Mouse (Mus musculus) activated CD4-positive, CD25-positive, alpha-beta regulatory T cell, adult 4 months (primary cell): ENCODE data around the gene Id1. TPM values are rescaled to one million over a fixed set of nuclear protein-coding genes. Genes with fewer than 3 reads are reported as not detected.
A peak's percentile ranks its signal among the peaks of the same experiment; 100 is the strongest.

Experiments
- ATAC-seq: one replicate; pipeline ENCODE4 v1.8.0; 2017
- polyA plus RNA-seq, 2 experiments: library from polyadenylated mRNA; unstranded; fragments of 100-300 nt; shearing (Covaris generic); gene quantifications; one replicate each; pipeline ENCODE4 v1.2.1; 2017

The Id1 gene
- polyA plus RNA-seq, 2 experiments from 2014 or later, result 0.56 to 0.97 TPM

DNA sequence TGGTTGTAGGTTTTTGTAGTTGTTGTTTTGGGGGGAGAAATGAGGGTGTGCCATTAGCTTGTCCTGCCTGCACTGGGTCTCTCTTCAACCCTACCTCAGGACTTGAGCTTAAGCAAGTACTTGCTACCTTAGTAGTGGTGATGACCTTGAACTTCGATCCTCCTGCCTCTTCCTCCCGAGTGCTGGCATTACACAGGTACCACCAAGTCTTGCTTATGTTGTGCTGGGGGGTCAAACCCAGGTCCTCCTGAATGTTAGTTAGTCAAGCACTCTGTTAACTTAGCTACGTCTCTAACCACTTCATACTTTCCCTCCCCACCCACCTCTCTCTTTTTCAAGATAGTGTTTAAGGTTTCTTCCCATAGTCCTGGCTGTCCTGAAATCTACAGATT is 11.7 kb upstream of the Id1 start:
- no peak for ATAC-seq

DNA sequence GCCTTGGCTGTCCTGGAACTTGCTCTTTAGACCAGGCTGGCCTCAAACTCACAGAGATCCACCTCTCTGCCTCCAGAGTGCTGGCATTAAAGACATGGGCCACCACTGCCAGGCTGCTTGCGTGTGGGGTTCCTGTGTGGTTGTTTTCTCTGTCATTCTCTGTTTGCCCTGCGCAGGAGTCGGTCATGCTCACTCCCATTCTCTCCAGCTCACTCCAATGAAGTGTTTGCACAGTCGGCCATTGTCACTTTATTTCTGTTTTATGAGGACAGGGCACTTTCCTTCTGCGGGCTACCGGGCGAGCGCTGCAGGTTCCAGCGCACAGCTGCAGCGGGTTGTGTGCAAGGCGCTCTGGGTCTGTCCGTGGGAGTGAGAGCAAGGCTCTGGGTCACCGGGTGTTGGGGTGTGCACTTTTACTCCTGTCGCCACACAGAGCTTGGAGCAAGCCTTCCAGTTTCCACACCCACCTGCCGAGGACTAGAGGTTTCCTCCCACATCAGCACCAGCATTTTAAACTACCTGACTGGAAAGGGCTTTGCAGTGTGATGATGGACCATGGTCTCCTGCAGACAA is 10.8 kb upstream of the Id1 start:
- ATAC-seq, result no peak

DNA sequence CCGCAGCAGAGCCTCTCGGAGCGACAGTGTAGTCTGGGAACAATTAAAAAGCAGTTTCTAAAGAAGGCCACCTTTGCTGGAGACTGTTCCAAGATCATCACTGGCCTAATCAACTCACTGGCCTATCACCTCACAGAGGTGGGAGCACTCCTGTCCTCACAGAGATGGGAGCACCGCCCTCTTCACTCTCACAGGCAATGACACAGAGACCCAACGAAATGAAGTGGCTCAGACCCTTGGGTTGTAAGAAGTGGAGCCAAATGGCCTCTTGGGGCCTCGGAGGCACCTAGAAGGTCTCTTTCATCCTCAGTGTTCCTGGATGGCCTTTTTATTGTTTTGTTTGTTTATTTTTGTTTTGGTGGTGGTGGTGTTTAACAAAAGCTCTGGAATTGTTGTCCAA is 9.8 kb upstream of the Id1 start:
- no peak for ATAC-seq

DNA sequence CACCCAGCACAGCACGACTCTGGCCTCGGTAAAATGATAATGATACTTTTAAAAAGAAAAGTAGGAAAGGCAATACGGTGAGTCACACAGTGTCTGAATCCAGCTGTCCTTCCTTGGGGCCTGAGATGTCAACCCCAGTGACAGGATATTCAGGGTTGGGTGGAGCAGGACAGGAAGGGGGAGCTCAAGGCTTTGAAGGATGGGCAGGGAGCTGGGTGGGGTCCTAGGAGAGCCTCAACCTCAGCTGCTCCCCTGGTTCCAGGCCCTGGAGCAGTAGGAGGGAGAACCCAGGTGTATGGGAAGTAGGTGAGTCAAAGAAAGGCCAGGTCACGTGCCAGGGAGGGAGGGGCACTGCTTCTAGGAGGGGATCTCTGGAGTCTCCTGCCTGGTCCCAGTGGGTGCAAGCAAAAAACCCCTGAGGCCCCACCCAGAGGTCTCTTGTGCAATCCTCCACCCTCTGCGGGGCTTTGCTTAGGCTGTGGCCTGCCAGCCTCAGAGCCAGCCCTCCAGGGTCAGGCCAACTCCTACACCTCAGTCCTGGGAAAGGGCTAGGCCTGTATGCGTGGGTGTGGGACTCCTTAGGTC is 9.2 kb upstream of the Id1 start:
- ATAC-seq, result no peak

DNA sequence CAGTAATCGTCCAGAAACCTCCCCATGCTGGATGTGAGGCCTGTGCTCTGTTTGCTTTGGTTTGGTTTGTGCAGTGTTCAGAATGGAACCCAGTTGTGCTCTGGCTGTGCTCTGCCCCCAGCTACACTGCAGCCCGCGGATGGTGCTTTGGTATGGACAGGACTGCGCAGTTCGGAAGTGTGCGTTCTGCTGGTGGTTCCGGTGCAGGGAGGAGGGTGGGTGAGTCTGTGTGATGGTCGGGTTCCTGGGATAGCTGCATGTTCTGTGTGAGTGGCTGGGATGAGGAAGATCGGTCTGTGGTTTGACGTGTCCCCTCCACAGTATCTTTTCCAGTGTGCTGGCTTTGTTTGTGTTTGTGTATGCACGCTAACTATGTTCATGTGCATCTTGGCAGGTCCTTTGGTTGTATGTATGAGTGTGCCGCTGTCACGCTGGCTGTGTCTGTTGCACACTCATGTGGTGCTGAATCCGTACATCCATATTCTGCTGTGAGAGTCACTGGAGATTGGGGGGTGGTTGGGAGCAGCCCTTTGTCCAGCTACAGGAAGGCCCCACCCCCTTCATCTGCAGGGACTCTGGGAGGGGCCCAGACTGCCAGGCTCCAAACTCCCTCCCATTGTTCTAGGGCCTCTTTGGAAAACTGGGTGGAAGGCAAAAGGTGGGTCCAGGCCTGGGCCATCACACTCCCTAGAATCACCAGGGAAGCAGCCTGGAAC is 8.1 kb upstream of the Id1 start:
- no peak for ATAC-seq

DNA sequence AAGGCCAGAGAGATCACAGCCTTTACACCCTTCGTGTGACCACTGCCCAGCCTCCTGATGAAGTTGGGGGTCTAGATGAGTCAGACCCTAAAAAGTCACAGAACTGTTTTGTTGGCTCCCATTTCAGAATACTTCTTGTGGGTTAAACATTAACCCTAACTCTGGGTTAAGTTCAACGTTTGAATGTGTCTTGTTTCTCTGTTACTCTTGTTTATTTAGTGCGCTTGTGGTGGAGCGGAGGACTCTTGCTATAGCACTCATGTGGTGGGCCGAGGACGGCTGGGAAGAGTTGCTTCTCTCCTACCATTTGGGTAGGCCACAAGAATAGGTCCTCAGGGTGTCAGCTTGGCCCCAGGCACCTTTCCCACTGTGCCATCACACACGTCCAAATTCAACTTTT is 7.5 kb upstream of the Id1 start:
- ATAC-seq, result no peak

DNA sequence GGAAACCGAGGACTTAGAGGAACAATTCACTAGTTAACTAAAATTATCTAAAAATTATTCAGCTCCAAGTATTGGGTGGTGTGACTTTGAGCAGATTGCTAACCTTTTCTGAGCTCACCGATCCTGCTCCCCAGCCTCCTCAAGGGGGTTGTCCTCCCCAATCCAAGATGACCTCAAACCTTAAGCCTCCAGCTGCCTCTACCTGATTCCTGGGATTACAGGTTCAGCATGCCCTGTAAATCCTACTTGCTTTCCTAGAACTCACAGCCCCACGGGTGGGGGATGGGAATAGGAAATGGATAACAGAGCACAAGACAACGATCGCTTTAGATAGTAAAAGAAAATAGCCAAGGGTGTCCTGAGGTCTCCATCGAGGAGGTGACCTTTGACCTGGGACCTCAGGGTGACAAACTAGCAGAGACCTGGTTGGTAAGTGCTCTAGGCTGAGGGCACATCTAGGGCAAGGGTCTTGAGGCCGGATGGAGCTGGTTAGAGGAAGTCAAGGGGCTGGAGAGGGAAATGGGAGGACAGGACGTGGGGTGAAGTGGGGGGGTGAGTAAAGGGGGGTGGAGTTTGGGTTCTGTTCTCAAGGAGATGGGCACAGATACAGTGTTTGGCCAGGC is 6.9 kb upstream of the Id1 start:
- no peak for ATAC-seq

DNA sequence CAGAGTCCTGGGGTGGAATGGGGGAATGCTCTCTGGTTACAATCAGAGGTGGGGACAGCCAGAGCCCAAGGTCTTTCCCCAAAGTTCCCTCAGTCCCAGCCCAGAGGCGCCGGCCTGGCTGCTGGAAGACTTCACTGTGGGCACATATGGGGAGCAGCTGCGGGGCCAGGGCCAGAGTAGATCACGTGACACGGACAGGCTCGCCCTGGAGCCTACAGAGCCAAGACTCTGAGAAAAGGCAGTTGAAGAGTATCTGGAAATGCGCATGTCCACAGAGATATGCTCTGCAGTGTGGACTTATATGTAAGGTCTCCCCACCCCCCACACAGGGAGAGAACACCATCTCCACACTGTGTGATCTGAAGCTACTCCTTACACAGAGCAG is 6.4 kb upstream of the Id1 start:
- ATAC-seq, result no peak

DNA sequence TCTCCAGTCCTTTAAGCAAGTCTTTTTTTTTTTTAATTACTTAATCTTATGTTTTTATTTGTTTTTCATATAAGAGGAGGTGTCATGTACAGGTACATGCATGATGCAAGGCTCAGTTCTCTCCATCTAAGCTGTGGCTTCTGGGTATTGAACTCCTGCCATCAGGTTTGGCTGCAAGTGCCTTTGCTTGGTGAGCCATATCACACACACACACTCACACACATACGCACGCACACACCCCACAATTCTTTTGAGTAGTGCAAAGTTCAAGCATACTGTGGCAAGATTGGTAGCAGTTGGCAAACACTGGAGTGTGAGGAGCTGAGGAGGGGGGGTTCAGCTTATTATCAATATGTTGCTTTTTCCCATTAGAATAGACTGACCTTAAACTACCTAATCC is 2.9 kb upstream of the Id1 start:
- ATAC-seq, result no peak

DNA sequence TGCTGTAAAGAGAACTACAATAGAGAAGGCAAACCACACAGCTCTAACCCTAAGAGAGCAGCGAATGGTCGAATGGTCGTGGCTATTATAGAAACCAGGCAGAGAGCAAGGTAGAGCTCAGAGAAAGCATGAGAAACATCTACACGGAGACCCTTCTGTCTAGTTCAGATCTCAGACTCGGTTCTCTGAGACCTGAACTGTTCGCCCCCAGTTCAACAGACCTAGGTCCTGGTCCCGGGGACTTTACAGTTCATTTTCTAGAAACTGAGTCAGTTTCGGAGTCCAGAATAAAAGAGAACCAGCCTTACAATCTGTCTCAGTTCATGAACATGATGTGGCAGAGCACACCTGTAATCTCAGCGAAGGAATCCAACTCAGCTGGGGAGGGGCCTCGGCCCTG is 1.6 kb upstream of the Id1 start:
- no peak for ATAC-seq

DNA sequence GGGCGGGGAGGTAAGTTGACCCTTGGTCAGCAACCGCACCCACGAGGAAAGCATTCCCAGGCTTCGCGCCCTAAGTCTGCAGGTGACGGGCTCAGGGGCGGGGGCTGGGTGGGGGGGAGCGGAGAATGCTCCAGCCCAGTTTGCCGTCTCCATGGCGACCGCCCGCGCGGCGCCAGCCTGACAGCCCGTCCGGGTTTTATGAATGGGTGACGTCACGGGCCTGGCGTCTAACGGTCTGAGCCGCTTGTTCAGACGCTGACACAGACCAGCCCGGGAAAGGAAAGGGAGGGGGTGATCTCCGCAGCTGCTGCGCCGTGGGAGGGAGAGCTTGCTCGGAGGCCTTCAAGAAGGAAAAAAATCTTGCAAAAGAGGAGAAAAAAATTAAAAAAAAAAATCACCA is 1.1 kb upstream of the Id1 start:
- ATAC-seq, result peak; percentile 63

DNA sequence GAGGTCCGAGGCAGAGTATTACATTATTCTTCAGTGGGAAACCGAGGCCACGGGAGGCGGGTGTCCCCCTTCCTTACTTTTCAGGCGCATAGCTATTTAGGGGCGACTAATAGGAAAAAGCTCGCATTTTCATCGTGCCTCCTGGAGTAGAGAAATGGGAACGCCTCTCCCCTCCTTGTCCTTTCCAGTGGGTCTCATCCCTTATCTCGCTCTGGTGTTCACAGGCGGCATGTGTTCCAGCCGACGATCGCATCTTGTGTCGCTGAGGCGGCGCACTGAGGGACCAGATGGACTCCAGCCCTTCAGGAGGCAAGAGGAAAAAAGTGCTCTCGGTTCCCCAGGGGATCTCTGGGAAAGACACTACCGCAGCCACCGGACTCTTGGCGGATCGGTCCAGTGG is 697 bp downstream of the Id1 start:
- ATAC-seq, result no peak

DNA sequence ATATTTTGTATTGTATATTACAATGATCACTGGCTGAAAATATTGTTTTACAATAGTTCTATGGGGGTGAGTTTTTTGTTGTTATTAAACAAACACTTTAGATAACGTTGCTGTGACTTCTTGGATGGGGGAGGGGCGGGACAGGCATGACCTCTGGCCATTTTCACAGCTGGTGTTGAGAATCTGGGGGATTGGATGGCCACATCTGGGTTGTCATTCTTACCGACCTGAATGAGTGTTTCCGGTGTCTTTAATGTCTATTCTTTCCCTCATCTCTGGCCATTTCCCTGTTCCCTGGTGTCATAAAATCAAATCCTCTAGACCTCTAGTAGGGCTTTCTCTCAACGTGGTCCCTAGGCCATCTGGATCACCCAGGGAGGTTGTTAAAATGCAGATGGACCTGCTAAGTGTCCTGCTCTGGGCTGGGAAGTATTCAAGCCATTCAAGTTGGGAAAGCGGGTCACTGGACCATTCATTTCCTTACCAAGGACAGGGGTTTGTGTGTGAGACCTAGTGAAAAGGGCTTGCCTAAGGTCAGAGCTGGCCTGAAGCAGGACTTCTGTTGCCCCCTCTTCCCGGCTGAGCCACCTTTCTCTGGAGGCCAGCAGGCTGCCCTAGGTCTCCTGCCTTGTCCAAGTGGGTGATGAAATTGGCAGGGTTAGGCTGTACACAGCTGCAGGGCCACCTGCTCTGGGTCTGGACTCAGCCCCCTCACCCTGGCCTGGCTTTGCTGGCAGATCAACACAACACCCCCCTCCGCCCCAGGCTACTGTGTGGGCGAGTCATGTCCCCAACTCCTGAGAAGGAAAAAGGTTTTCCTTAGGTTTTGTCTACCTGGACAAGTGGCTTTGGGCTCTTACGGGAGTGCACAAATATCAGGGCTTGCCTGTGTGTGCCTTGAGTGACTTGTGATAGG is 1.5 kb downstream of the Id1 start:
- ATAC-seq, result no peak

DNA sequence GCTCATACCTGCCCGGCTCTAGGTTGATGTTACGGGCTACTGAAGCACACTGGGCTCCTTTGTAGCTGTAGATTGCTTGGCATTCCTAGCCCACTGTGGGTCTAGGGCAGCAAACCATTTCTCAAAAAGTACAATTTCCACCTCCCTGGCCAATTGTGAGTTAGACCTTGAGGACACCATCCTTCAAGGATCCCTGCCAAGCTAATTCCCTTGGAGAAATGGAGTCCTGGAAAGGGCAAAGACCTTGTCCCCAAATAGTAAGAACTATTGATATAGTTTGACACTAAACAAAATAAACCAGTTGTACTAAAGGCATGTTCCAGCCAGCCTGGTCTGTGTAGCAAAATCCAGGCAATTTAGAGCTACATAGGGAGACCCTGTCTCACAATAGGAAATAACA is 2.3 kb downstream of the Id1 start:
- ATAC-seq, result no peak

DNA sequence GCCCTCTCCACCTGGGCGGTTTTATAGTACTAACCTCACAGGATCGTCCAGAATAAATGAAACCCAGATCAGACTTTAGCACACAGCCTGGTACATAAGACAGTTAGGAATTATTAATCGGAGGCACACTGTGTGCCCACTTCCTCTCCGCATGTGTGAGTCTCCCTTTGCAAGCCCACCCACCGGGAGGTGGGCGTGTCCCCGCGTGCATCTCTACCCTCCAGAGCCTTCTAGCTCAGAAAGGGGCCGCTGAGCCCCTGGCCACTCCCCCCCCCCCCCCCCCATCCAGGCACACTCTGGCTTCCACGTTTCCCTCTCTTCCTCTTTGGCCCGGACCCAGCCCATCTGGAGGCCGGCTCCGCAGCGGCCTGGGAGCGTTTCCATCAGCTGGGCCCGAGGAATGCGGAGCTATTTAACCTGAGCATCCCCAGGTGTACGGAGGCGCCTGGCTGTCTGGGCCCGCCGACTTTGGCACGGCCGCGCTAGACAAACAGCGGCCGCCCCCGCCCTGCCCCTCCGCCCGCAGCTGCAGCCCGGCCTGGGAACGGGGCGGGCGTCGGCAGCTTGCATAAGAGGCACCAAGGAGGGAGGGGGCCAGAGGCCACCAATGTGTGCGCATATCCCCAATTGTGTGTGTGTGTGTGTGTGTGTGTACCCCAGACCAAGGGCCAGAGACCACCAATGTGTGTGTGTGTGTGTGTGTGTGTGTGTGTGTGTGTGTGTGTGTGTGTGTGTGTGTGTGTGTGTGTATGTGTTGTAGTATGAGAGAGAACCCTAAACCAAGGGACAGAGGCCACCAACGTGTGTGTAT is 3.2 kb downstream of the Id1 start:
- no peak for ATAC-seq

DNA sequence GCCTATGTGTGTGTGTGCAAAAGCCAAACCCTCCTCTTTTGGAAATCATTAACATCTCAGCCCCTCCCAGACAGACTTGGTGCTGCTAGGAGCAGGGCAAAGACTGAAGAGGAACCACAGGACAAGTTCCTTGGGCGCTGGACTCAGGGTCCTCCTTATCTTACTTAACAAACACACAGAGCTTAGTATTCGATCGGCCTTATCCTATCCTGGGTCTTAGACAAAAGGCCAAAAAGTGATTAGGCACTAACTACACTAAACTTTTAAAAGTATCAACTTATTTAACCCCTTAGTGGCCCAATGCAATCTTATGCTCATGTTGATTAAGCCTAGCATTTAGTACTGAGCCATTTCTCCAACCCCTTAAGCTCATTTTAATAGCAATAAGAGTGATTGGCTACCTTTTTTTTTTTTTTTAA is 3.8 kb downstream of the Id1 start:
- ATAC-seq, result no peak

DNA sequence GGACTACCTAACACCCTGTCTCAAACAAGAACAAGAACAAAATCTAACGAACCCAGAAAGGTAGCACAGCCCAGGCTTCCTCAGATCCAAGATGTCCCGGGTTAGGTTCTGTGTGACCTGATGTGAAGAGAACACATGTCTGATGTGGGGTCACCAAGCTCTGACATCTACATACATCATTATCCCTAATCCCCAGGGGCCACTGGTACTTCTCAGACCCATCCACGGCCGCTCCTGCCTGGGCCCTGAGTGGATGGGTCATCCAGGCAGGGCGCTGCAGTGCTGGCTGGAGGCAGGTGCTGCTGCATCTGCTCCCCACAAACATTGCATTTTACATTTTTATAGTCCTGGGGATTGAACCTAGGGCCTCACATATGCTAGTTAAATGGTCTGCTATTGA is 4.4 kb downstream of the Id1 start:
- ATAC-seq, result no peak

DNA sequence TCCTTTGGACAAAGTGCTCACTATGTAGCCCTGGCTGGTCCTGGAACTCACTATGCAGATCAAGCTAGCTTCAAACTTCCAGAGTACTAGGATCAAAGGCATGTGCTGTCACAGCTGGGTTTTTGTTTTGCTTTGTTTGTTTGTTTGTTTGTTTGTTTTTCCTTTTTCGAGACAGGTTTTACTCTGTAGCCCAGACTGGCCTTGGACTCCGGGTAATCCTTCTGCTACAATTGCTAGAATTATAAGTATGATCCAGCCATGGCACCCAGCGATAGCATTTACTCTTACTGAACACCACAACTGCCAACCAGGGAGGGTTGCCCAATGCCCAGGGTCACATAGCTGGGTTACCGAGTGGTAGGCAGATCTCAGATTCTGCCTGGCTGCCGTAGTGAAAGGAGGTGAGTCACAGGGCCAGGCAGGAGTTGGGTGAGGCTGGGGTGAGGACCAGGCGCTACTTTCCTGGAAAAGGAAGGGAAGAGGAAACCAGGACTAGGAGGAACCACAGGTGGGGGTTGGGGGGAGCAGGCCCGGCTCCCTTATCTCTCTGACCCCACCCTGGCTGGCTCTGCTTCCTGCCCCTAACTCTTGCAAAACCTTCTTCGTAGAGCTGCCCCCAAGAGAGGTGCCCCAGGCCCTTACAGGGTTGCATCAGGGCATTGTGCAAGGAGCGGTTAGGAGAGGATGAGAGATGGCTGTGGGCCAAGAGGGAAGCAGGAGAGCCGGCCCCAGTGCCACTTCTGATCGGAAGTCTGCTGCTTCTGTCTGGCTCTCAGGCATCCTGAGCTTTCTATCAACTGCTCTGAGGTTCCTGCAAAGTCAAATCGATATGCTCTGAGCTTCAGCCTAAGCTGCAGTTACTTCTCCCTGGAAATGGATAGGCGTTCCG is 5.3 kb downstream of the Id1 start:
- ATAC-seq, result no peak

DNA sequence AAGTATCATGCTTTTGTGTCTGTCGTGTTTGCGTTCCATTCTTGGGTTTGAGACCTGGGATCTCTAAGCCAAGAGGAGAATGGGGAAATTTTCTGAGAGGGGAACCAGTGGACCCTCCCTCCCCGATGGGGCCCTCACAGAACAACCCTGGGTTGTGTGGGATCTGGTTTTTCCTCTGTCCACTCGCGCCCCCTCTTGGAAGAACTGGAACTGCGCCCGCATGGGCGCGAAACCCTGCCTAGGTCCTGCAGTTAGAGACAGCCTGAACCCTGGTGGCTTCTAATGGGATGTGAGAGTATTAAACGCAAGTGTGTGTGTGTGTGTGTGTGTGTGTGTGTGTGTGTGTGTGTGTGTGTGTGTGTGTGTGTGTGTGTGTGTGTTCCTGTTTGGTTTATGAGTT is 6.4 kb downstream of the Id1 start:
- ATAC-seq, result no peak

DNA sequence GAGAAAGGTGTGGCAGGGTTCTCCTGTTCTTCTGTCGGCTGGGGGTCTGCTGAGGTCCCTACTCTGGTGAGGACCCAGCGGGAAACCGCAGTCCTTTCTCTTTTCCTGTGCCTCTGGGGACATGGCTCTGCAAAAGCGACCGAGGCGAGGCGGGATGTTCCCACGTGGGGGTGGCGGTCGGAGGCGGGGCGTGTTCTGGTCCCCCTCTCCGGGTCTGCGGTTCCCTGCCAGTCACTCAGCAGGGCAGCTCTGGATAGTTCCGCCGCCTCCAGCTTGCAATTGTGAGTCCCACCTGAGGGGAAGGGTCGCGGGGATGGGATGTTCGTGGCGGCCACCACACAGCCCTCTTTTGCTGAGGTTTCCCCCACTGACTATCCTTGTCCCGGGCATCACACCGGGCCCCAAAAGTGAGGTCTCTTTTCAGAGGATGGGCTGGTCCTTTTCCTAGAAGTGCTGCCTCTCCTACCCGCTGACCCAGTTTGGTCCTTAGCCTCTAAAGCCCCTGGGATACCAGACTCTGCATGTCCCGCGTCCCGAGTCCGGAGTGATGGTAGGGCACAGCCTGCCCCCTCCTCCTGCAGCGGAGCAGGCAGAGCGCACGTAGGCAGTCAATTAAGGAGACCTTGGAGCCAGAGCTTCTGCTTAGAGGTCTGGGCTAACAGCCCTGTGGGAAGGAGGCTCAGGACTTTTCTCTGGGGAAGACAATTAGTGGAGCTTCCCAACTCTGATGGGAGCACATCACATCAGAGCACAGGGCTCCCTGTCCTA is 18.1 kb downstream of the Id1 start, which contains the start of gene Cox4i2:
Cox4i2 (plus strand) TSS at position 230 of the 768 bp plus-strand sequence.
- no peak for ATAC-seq
